Mouse (Mus musculus) limb, embryonic 10.5 days (tissue): ENCODE data around the gene Sowahb. TPM values are rescaled to one million over a fixed set of nuclear protein-coding genes. Genes with fewer than 3 reads are reported as not detected.

Experiments used
- DNase-seq: peaks from one replicate; pipeline ENCODE4 v3.0.0-alpha.2; 2017; ENCODE audit warnings: low spot score
- H3K27ac ChIP-seq: fragments of 300-500 bp; sonication (generic); 2 replicates; pipeline ENCODE4 v1.5.1; 2016; ENCODE audit warnings: mild to moderate bottlenecking
- H3K27me3 ChIP-seq: fragments of 300-500 bp; sonication (generic); 2 replicates; pipeline ENCODE4 v1.6.1; 2016; ENCODE audit warnings: low read depth, mild to moderate bottlenecking; ENCODE audit not compliant: poor library complexity, severe bottlenecking
- H3K36me3 ChIP-seq: fragments of 300-500 bp; sonication (generic); 2 replicates; pipeline ENCODE4 v1.6.1; 2016; ENCODE audit warnings: mild to moderate bottlenecking, moderate library complexity
- H3K4me1 ChIP-seq: fragments of 300-500 bp; sonication (generic); 2 replicates; pipeline ENCODE4 v1.6.1; 2016
- H3K4me3 ChIP-seq: fragments of 300-500 bp; sonication (generic); 2 replicates; pipeline ENCODE4 v1.5.1; 2016; ENCODE audit warnings: mild to moderate bottlenecking, moderate library complexity
- H3K9me3 ChIP-seq: fragments of 300-500 bp; sonication (generic); replicated peaks from 2 replicates; pipeline ENCODE4 v1.6.1; 2016; ENCODE audit warnings: mild to moderate bottlenecking
- WGBS: fragments of 180-500 bp; shearing (Covaris S2); methylation state at CpG from one replicate; pipeline ENCODE4 v1.1.7; 2016; 5-methylcytosine and 5-hydroxymethylcytosine counted together
- polyA plus RNA-seq: library from polyadenylated mRNA; unstranded; fragments of >200 nt; fragmentation: Nextera tagmentation; extraction: Ambion mirVana; gene quantifications from 2 replicates; pipeline ENCODE4 v1.2.1, GENCODE M21; 2016

Gene Sowahb
- polyA plus RNA-seq, result 1.1 and 1.3 TPM in 2 replicates

DNA sequence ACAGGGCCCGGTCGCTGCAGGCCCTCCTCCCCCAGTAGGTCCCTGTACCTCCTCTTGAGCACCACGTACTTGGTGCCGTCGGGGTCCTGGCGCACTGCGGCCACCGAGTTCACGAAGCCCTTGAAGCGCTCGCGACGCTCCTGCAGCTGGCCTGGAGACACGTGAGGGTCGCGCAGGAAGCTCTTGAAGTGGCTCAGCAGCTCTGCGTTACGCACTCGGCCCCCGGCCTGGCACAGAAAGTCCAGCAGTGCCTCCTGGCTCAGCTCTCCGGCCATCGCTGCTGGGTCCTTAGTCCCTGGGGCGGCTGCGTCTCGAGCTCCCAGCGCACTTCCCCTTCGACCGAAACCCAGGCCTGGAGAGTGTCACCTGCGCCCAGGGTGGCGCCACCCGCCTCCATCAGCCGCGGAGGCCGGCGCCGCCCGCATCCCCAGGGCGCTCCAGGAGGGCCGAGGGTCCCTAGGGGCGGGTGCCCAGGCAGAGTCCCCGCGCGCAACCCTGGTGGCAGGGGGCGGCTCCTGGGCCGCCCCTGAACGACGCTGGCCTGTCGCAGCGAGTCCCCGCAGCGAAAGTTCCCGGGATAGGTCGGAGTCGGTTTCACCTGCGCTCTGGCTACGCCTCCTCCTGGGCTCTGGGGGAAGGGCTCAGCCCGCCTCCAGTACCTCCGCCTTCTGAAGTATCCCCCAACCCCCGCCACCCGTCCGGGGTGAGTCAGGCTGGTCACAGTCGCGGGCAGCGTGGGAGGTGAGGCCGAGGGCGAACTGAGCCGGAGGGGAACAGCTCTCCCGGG is at the start of gene Sowahb:
Sowahb (minus strand) TSS at position 439 of the 787 bp plus-strand sequence.
- DNase-seq, result peak; percentile 69
- under 1% methylated on average over 64 of the region's 68 CpGs for WGBS
- peaks cover 83% of the 10 kb centered on the region for H3K27me3 ChIP-seq
- peak within 1 kb of the TSS; percentile 62 for H3K4me3 ChIP-seq
- H3K9me3 ChIP-seq, result no peaks in the 10 kb centered on the region
- H3K4me1 ChIP-seq, result peaks cover 43% of the 10 kb centered on the region
- H3K27ac ChIP-seq, result peak within 1 kb of the TSS; percentile 56
- no peaks in the 10 kb centered on the region for H3K36me3 ChIP-seq

DNA sequence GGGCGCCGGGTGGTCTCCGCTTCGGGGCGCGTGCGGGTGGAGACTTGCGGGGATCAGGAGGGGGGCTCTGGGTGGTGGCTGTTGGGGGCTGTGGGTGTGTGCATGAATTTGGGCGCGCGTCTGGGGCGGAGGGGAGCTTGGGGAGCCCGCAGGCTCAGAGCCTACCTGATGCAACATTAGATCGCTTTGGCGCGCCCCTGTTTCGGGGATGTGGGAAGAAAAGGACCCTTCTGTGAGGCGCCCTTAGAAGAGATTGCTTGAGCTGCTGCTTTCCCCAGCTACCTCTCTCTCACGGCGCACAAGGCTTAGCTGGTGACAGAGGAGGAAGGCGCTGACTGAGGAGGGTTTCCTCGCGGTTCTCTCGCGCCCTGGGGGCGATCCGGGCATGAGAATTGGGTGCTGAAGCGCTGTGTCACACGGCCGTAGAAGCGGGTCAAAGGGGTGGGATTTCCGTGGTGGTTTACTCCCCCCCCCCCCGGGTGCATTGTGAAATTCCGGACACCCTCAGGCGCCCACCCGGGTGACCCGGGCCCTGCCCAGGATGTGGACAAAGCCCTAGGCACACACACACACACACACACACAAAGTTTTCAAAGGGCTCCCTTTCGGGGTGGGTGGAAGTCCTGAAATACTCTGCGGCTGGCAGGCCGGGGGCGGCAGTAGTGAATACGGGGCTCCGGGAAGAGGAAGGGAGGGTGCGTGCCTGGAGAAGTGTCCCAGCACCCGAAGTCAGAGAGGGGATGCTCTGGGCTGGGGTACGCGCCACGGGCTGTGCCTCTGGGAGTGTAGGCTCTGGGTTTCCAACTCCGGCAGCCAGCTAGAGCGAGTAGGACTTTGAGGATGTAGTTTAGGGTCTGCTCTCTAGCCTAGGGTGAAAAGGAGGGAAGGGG is 49.1 kb upstream of the Sowahb start:
- no peaks in the 10 kb centered on the region for H3K27me3 ChIP-seq
- peak overlapping the region; percentile 99 for H3K27ac ChIP-seq
- no peaks in the 10 kb centered on the region for H3K9me3 ChIP-seq
- peaks cover 63% of the 10 kb centered on the region for H3K4me1 ChIP-seq
- under 1% methylated on average over 50 of the region's 50 CpGs for WGBS
- peaks cover 13% of the 10 kb centered on the region for H3K36me3 ChIP-seq
- peak overlapping the region; percentile 97 for H3K4me3 ChIP-seq
- DNase-seq, result peak; percentile 72

DNA sequence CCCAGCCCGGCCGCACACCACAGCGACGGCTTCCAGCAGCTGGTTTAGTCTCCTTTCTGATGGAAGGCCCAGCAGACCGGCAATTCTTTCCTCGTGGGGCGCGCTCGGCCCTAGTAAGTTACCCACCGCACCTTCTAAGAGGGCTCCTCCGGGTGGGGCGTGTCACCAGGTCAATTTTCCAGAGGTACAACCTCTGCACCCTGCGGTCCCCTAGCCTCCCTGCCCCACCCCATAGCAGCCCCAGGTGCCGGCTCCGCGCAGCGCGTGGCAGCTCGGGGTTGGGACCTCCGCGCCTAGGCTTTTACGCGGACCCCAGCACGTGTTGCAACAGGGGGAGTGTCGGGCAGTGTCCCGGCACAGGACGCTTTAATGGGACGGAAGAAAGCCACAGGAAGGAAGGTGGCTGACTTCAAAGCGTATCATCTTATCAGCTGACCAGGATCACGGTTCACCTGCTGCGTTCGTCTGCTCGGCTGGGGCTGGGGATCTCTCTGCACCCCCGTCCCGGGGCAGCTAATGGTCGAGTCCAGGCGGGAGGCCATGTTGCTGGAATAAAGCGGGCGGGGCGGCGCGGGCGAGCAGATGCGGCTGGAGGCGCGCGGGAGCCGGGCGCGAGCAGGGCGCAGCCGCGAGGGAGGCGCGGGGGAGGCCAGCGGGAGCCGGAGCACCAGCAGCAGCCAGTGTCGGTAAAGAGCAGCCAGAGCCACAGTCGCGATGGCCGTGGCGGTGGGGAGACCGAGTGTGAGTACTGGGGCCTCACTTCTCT is 48.2 kb upstream of the Sowahb start, which contains the start of gene Sept11:
Sept11 (plus strand) TSS at position 581 of the 766 bp plus-strand sequence.
- H3K27ac ChIP-seq, result peak within 1 kb of the TSS; percentile 99
- no peaks in the 10 kb centered on the region for H3K9me3 ChIP-seq
- peaks cover 5% of the 10 kb centered on the region for H3K36me3 ChIP-seq
- H3K27me3 ChIP-seq, result no peaks in the 10 kb centered on the region
- WGBS, result under 1% methylated on average over 63 of the region's 63 CpGs
- H3K4me3 ChIP-seq, result peak within 1 kb of the TSS; percentile 97
- peak; percentile 95 for DNase-seq
- peaks cover 54% of the 10 kb centered on the region for H3K4me1 ChIP-seq

DNA sequence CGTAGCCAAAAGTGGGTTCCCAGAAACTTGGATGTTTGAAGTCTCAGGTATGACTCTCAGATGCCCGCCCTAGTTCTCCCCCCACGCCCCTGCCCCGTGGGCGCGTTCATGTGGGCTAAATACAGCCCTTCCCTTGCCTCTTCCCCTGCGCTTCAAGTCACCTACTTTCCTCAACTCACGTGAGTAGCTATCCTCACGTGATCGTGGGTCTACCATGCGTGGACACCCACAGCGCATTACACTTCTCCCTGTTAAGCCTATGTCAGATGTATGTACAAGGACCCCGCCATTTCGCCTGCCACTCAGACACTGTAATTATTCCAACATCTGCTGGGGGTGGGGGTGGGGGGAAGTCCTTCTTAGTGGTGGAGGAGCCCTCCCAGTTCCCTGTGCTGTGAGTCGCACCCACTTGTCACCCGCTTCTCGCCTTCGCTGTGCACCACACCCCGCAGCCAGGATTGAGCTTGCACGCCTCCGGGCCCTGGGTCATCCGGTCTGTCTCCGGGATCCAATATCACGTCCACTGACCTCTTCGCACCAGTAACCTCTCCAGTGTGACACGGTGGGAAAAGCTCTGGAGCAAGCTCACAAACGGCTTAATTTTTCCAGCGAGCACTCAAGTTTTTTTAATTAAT is 47.4 kb upstream of the Sowahb start:
- peak overlapping the region; percentile 97 for H3K4me3 ChIP-seq
- no peaks in the 10 kb centered on the region for H3K36me3 ChIP-seq
- peak overlapping the region; percentile 99 for H3K27ac ChIP-seq
- WGBS, result 6% methylated on average over 28 of the region's 28 CpGs
- peak; percentile 65 for DNase-seq
- H3K4me1 ChIP-seq, result peaks cover 47% of the 10 kb centered on the region
- H3K27me3 ChIP-seq, result no peaks in the 10 kb centered on the region
- no peaks in the 10 kb centered on the region for H3K9me3 ChIP-seq

DNA sequence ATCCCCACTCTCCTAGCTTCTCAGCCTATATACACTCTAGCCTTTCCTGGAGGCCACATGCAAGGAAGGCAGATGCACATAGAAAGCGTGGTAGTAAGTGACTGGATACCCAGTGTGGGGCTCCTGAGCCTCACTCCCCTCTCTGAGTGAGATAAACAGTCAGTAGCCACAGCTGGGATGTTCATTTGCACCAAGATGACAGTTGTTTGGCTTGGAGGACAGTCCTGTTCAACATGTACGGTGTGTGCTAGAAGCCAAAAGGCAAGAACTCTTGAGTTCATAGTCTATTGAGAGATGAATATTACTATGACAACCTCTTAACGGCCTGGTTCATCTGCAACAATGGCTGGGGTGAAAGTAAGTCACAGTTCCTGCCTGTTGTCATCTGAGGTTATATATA is 46.4 kb upstream of the Sowahb start:
- Histone ChIP-seq H3K4me1 (peaks cover 37% of the 10 kb centered on the region), H3K9me3 (no peaks in the 10 kb centered on the region), H3K36me3 (no peaks in the 10 kb centered on the region), H3K4me3 (peak overlapping the region; percentile 97; the same call in 1 of the 2 replicates), H3K27me3 (no peaks in the 10 kb centered on the region), H3K27ac (no peak overlapping the region)
- no peak for DNase-seq
- WGBS, result 83% methylated on average over 3 of the region's 3 CpGs

DNA sequence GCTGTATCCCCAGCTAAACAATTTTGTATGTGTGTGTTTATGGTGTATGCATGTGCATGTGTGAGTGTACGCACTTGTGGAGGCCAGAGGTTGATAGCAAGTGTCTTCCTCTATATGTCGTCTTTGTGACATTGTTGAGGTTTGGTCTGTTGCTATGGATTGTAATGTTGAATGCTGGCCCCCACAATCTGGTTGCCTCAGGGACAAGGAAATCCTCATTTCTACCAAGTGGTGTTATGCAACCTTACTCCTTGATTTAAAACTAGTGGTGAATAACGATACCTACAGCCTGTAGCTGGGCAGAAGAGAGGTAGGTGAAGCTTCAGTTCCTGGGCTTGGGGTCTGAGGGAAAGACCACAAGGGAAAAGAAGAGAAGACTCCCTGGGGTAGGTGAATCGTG is 41.1 kb upstream of the Sowahb start:
- H3K4me3 ChIP-seq, result no peak overlapping the region
- no peak for DNase-seq
- H3K36me3 ChIP-seq, result no peaks in the 10 kb centered on the region
- peaks cover under 1% of the 10 kb centered on the region; the same call in 1 of the 2 replicates for H3K4me1 ChIP-seq
- WGBS, result 87% methylated on average over 4 of the region's 4 CpGs
- H3K9me3 ChIP-seq, result no peaks in the 10 kb centered on the region
- H3K27me3 ChIP-seq, result no peaks in the 10 kb centered on the region
- H3K27ac ChIP-seq, result no peak overlapping the region

DNA sequence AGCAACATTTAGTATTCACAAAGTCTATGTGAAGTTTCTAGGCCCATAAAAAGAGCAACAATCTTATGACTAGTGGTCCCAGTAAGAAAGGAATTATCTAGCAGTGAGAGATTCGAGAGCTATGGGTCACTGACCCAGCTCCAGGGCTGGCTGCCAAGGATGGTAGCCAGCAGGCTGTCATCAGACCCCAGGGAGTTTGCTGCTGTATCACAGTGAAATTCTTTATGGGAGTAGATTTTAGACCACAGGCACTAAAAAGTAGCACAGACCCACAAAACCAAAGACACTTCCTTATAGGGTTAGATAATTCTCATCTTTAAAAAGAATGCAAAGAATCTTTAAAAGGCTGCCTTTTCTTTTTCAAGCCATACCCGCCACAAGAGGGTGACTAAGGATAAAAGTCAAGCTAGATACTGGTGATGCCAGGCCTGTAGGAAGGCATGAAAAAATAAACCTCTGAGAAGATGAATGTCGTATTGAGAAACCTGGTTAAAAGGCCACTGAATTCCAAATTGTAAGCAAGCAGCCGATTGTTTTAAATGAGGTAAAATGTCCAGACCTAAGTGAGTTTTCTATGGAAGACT is 40.3 kb upstream of the Sowahb start:
- Histone ChIP-seq H3K27ac (no peak overlapping the region), H3K9me3 (no peaks in the 10 kb centered on the region), H3K4me1 (peaks cover 3% of the 10 kb centered on the region), H3K27me3 (no peaks in the 10 kb centered on the region), H3K36me3 (no peaks in the 10 kb centered on the region), H3K4me3 (no peak overlapping the region)
- 77% methylated on average over 4 of the region's 4 CpGs for WGBS
- DNase-seq, result no peak

DNA sequence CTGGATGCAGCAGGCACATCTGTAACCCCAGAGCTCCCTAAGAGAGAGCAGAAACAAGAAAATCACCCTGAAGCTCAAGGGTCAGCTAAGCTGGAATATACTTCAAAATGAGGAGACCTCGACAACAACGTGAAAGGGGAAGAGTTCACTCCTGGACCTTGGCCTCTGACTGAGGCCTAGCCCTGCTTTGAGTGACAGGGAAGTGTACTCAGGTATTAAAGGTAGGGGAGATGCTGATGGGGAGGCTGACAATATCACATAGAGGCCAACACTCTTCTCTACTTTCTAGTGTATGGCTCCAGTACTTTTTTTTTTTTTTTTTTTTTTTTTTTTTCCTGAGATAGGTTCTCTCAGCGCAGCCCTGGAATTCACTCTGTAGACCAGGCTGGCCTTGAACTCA is 34.8 kb upstream of the Sowahb start:
- no peaks in the 10 kb centered on the region for H3K36me3 ChIP-seq

DNA sequence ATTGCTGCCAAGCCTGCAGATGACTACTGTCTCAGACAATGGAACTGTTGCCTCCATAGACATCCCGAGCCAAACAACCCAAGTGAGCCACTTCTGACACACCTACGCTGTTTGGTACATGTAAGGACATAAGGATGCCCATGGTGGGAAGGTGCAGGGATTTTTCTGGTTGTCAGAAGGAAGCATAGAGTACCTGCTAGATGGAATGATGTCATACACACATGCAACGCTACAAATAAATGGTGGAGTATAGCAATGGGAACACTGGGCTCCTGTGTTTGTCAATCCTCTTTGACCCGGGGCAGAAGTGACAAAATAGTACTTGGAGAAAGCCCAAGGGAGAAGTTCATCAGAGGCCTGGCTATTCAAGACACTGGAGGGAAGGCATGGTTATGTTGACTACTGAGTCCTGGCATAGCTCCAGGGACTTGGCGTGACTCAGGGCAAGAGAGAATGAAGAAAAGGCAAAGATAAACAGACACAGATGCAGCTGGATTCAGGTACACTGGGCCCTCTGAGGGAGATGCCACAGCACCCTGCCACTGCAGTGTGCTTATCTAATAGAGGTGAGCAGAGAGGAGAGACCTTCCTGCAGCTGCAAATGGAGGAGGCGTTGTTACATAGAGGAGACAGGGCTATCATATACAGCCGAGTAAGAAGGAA is 33.0 kb upstream of the Sowahb start:
- no peak for DNase-seq
- Histone ChIP-seq H3K27me3 (no peaks in the 10 kb centered on the region), H3K9me3 (no peaks in the 10 kb centered on the region), H3K36me3 (no peaks in the 10 kb centered on the region), H3K4me1 (peaks cover 5% of the 10 kb centered on the region), H3K4me3 (no peak overlapping the region), H3K27ac (no peak overlapping the region)
- 90% methylated on average over 7 of the region's 7 CpGs for WGBS

More for the DNA sequence above, 34.8 kb upstream of the Sowahb start:
- no peak overlapping the region for H3K27ac ChIP-seq
- H3K9me3 ChIP-seq, result no peaks in the 10 kb centered on the region
- no peak overlapping the region for H3K4me3 ChIP-seq
- DNase-seq, result no peak
- peaks cover 5% of the 10 kb centered on the region for H3K4me1 ChIP-seq
- 87% methylated on average over 3 of the region's 3 CpGs for WGBS
- H3K27me3 ChIP-seq, result no peaks in the 10 kb centered on the region

DNA sequence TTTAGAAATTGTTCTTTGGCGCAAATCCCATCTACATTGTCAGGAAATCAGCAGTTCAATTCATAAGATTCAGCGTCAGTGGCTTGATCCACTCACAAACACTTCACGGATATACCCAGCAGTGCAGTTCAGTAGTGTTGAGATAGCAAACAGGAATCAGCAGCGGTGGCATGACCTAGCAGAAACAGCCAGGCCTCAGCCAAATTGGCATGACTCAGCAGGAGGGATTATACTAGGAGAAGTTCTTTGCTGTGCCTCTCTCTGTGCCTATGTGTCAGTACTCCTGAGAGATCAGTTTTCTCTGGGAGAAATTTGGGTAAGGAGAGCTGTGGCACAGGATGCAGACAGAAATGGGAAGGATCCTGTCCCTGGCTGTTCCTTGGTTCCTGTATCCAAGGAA is 16.0 kb upstream of the Sowahb start:
- H3K27me3 ChIP-seq, result no peaks in the 10 kb centered on the region
- 93% methylated on average over 4 of the region's 4 CpGs for WGBS
- no peaks in the 10 kb centered on the region for H3K9me3 ChIP-seq
- no peak overlapping the region for H3K27ac ChIP-seq
- H3K4me3 ChIP-seq, result no peak overlapping the region
- H3K36me3 ChIP-seq, result no peaks in the 10 kb centered on the region
- no peaks in the 10 kb centered on the region for H3K4me1 ChIP-seq
- DNase-seq, result no peak

DNA sequence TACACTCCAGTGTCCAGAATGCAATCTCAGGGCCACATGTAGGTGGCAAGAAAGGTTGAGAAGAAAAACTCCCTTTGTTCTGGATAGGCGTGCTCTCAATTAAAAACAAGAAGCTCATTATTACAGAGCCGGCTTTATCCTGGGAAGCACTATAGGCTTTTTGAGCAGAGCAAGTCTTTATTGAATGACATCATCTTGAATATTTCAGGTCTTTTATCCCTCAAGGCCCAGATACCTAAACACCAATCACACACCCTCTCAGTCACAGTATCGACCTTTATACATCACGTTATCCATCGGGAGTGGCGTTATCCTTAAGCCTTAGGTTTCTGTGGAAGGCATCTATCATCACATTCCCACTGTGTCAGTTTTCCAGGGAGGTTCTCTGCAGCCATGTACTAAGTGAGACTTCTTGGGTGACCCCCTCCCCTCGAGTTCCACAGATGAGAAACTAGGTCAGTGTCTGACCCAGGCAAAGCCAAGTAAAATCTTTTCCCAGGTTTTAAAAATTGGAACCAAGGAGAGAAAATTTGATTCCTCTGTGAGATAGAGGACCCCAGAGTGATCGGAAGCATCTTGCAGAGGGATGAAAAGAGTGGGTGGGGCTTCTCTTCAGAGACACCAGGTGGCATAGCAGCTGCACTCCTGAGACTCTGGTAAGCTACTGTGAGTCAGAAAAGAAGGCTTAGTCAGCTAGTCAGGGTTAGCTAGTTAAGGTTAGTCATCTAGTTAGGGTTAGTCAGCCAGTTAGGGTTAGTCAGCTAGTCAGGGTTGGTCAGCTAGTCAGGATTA is 9.0 kb upstream of the Sowahb start:
- 62% methylated on average over 8 of the region's 8 CpGs for WGBS
- Histone ChIP-seq H3K4me3 (no peak overlapping the region), H3K36me3 (no peaks in the 10 kb centered on the region), H3K4me1 (no peaks in the 10 kb centered on the region), H3K9me3 (no peaks in the 10 kb centered on the region), H3K27ac (no peak overlapping the region), H3K27me3 (peaks cover 17% of the 10 kb centered on the region)
- DNase-seq, result no peak
